ENCODE assay signal across 31 mouse cellular contexts in genomic region chr6:113437135-113437534, GRCm38 (mm10). TPM values are rescaled to one million over a fixed set of nuclear protein-coding genes. Genes with fewer than 3 reads are reported as not detected.
"Had no signal": no experiment of that assay in that cellular context is flagged by ENCODE, and none has a peak within 500 bp of the region (broad histone marks: within the 10 kb centered on the region; RNA-seq: fewer than 3 reads in every experiment).

No protein-coding gene starts in this region.

- H3K4me3 ChIP-seq: embryonic facial prominence, embryonic 10.5 days; embryonic facial prominence, embryonic 12.5 days; embryonic facial prominence, embryonic 13.5 days; embryonic facial prominence, embryonic 15.5 days; erythroblast, embryonic 14.5 days; forebrain, embryonic 10.5 days; forebrain, embryonic 12.5 days; forebrain, embryonic 13.5 days; forebrain, embryonic 15.5 days; gastrocnemius, adult 2 months; heart, adult 2 months; heart, embryonic 10.5 days had no signal

- H3K27ac ChIP-seq: embryonic facial prominence, embryonic 10.5 days; embryonic facial prominence, embryonic 12.5 days; embryonic facial prominence, embryonic 13.5 days; embryonic facial prominence, embryonic 15.5 days; forebrain, embryonic 10.5 days; forebrain, embryonic 12.5 days; forebrain, embryonic 13.5 days; forebrain, embryonic 15.5 days; gastrocnemius, adult 2 months; heart, adult 2 months; heart, embryonic 10.5 days had no signal

- H3K9ac ChIP-seq: embryonic facial prominence, embryonic 12.5 days; embryonic facial prominence, embryonic 13.5 days; embryonic facial prominence, embryonic 15.5 days; forebrain, embryonic 12.5 days; forebrain, embryonic 13.5 days; forebrain, embryonic 15.5 days; forebrain, postnatal 0 days had no signal

- H3K27me3 ChIP-seq: embryonic facial prominence, embryonic 12.5 days; embryonic facial prominence, embryonic 13.5 days; embryonic facial prominence, embryonic 15.5 days; forebrain, embryonic 12.5 days; forebrain, embryonic 13.5 days; forebrain, embryonic 15.5 days had no signal

- H3K36me3 ChIP-seq: embryonic facial prominence, embryonic 10.5 days; embryonic facial prominence, embryonic 12.5 days; embryonic facial prominence, embryonic 13.5 days; embryonic facial prominence, embryonic 15.5 days; forebrain, embryonic 10.5 days; forebrain, embryonic 12.5 days; forebrain, embryonic 15.5 days; heart, embryonic 10.5 days had no signal

- H3K9me3 ChIP-seq: embryonic facial prominence, embryonic 10.5 days; embryonic facial prominence, embryonic 12.5 days; embryonic facial prominence, embryonic 13.5 days; embryonic facial prominence, embryonic 15.5 days; forebrain, embryonic 10.5 days; forebrain, embryonic 12.5 days; forebrain, embryonic 13.5 days; forebrain, embryonic 15.5 days; heart, embryonic 10.5 days had no signal

- ATAC-seq: forebrain, embryonic 13.5 days; forebrain, embryonic 14.5 days; forebrain, embryonic 15.5 days; forebrain, postnatal 0 days had no signal

- H3K4me1 ChIP-seq: embryonic facial prominence, embryonic 12.5 days; embryonic facial prominence, embryonic 15.5 days; forebrain, embryonic 12.5 days; forebrain, embryonic 13.5 days had no signal

- H3K4me2 ChIP-seq: embryonic facial prominence, embryonic 12.5 days; embryonic facial prominence, embryonic 13.5 days; embryonic facial prominence, embryonic 15.5 days; forebrain, embryonic 12.5 days; forebrain, embryonic 13.5 days; forebrain, embryonic 15.5 days; heart, embryonic 11.5 days had no signal

- DNase-seq: cerebellum, adult 8-10 months; cerebellum, adult 9-10 months; cerebellum, adult 9-11 months; cerebellum, postnatal 10 days; cerebellum, postnatal 14 days; cerebellum, postnatal 25 days; cerebellum, postnatal 36 days; embryo, embryonic 11 days; forebrain, postnatal 0 days; gastrocnemius, adult 2 months; gastrocnemius, postnatal 10 days; gastrocnemius, postnatal 14 days; gastrocnemius, postnatal 25 days; gastrocnemius, postnatal 36 days; heart, adult 2 months had no signal

RNA-seq across cellular contexts. Expression of gene Cidec, which starts 1.6 kb away (rescaled TPM):
- total RNA-seq: common myeloid progenitor, adult 5-6 weeks; forebrain, postnatal 0 days; granulocyte monocyte progenitor cell, adult 5-6 weeks had no signal
- polyA plus RNA-seq: cortical plate, adult 2 months; embryonic facial prominence, embryonic 10.5 days; embryonic facial prominence, embryonic 11.5 days; embryonic facial prominence, embryonic 12.5 days; embryonic facial prominence, embryonic 13.5 days; embryonic facial prominence, embryonic 15.5 days; erythroblast, embryonic 14.5 days; forebrain, embryonic 10.5 days; forebrain, embryonic 12.5 days; forebrain, embryonic 13.5 days; forebrain, embryonic 14.5 days; forebrain, embryonic 15.5 days; forebrain, postnatal 0 days; heart, embryonic 11.5 days had no signal

RNA-seq across cellular contexts. Expression of gene Il17re, which starts 21.1 kb away (rescaled TPM):
- total RNA-seq: forebrain, postnatal 0 days had no signal
- polyA plus RNA-seq: erythroblast, embryonic 14.5 days; forebrain, embryonic 14.5 days; forebrain, embryonic 15.5 days had no signal

RNA-seq across cellular contexts. Expression of gene Il17rc, which starts 34.1 kb away (rescaled TPM):
- total RNA-seq: granulocyte monocyte progenitor cell, adult 5-6 weeks had no signal
- polyA plus RNA-seq: erythroblast, embryonic 14.5 days had no signal
